Mouse (Mus musculus) forebrain, embryonic 14.5 days (tissue): Measurements from ENCODE around the gene Mical1. TPM values are rescaled to one million over a fixed set of nuclear protein-coding genes. Genes with fewer than 3 reads are reported as not detected.

ENCODE experiments used
- ATAC-seq: fragments of 200-750 bp; cut with Nextera tagmentation; 2 replicates; pipeline ENCODE4 v1.8.0; 2017; ENCODE audit warnings: mild to moderate bottlenecking, moderate library complexity
- DNase-seq: peaks from one replicate; pipeline ENCODE4 v3.0.0-alpha.2; 2015; ENCODE audit warnings: low spot score
- H3K27ac ChIP-seq: fragments of 300-500 bp; sonication (generic); 2 replicates; pipeline ENCODE4 v1.5.1; 2014; ENCODE audit warnings: low read depth, mild to moderate bottlenecking, control low read depth, low read length, moderate library complexity
- H3K27me3 ChIP-seq: fragments of 300-500 bp; sonication (generic); replicated peaks from 2 replicates; pipeline ENCODE4 v1.6.1; 2014; ENCODE audit warnings: low read length, control low read depth, mixed read lengths; ENCODE audit not compliant: control insufficient read depth, insufficient read depth
- H3K36me3 ChIP-seq: fragments of 300-500 bp; sonication (generic); 2 replicates; pipeline ENCODE4 v1.6.1; 2014; ENCODE audit warnings: low read length, control low read depth; ENCODE audit not compliant: control insufficient read depth, insufficient read depth
- H3K4me1 ChIP-seq: fragments of 300-500 bp; sonication (generic); 2 replicates; pipeline ENCODE4 v1.6.1; 2014; ENCODE audit warnings: antibody characterized with exemption, low read length, control low read depth; ENCODE audit not compliant: control insufficient read depth, insufficient read depth
- H3K4me2 ChIP-seq: fragments of 300-500 bp; sonication (generic); 2 replicates; pipeline ENCODE4 v1.6.1; 2014; ENCODE audit warnings: mild to moderate bottlenecking, control low read depth, low read length
- H3K4me3 ChIP-seq: fragments of 300-500 bp; sonication (generic); 2 replicates; pipeline ENCODE4 v1.5.1; 2014; ENCODE audit warnings: low read depth, low read length, control low read depth
- H3K9ac ChIP-seq: fragments of 300-500 bp; sonication (generic); 2 replicates; pipeline ENCODE4 v1.6.1; 2014; ENCODE audit warnings: mild to moderate bottlenecking, low read length, control low read depth, moderate library complexity
- H3K9me3 ChIP-seq: fragments of 300-500 bp; sonication (generic); replicated peaks from 2 replicates; pipeline ENCODE4 v1.6.1; 2016; ENCODE audit warnings: low read length, control low read depth, mixed read lengths; ENCODE audit not compliant: control insufficient read depth
- WGBS: fragments of 180-500 bp; shearing (Covaris S2); extraction: QIAGEN DNeasy Blood & Tissue Kit; methylation state at CpG from one replicate; pipeline ENCODE4 v1.1.7; 2014; 5-methylcytosine and 5-hydroxymethylcytosine counted together
- polyA plus RNA-seq: library from polyadenylated mRNA; unstranded; fragments of >200 nt; fragmentation: Nextera tagmentation; extraction: Ambion mirVana; gene quantifications from 2 replicates; pipeline ENCODE4 v1.2.1, GENCODE M21; 2014

Mical1 gene
- polyA plus RNA-seq, result 24.9 and 30.5 TPM in 2 replicates

GRCm38 (mm10) chr10:41476171-41477017 is at the start of gene Mical1:
Gene Mical1, plus strand, starts transcription at chr10:41476314.
- ATAC-seq (peak; percentile 75), DNase-seq (peak; percentile 65)
- 0 out of 2 replicates have a peak, but pooled peaks cover 4% of the 10 kb centered on the region for H3K36me3 ChIP-seq
- no peaks in the 10 kb centered on the region for H3K9me3 ChIP-seq
- peak within 1 kb of the TSS; percentile 84 for H3K27ac ChIP-seq
- H3K4me2 ChIP-seq, result peak within 1 kb of the TSS; percentile 72
- H3K4me3 ChIP-seq, result peak within 1 kb of the TSS; percentile 58
- H3K9ac ChIP-seq, result peak within 1 kb of the TSS; percentile 79
- WGBS, result under 1% methylated on average over 34 of the region's 35 CpGs
- H3K4me1 ChIP-seq, result peaks cover 13% of the 10 kb centered on the region; the same call in 1 of the 2 replicates
- H3K27me3 ChIP-seq, result no peaks in the 10 kb centered on the region

- no peaks in the 10 kb centered on the region for H3K4me1 ChIP-seq
- no peak overlapping the region for H3K4me3 ChIP-seq
- no peaks in the 10 kb centered on the region for H3K9me3 ChIP-seq
- H3K9ac ChIP-seq, result no peak overlapping the region
- H3K4me2 ChIP-seq, result no peak overlapping the region
- DNase-seq, result no peak
- H3K36me3 ChIP-seq, result no peaks in the 10 kb centered on the region
- 51% methylated on average over 6 of the region's 6 CpGs for WGBS
- H3K27ac ChIP-seq, result no peak overlapping the region
- no peaks in the 10 kb centered on the region for H3K27me3 ChIP-seq
- no peak for ATAC-seq
Measured at GRCm38 (mm10) chr10:41426368-41426767, 49.7 kb upstream of the Mical1 start.

GRCm38 (mm10) chr10:41434624-41435023 is 41.5 kb upstream of the Mical1 start:
- peak; percentile 67 for DNase-seq
- no peak overlapping the region for H3K27ac ChIP-seq
- no peak overlapping the region for H3K9ac ChIP-seq
- 29% methylated on average over 4 of the region's 4 CpGs for WGBS
- H3K4me3 ChIP-seq, result no peak overlapping the region
- H3K4me2 ChIP-seq, result no peak overlapping the region
- no peaks in the 10 kb centered on the region for H3K27me3 ChIP-seq
- H3K36me3 ChIP-seq, result no peaks in the 10 kb centered on the region
- no peaks in the 10 kb centered on the region for H3K9me3 ChIP-seq
- H3K4me1 ChIP-seq, result no peaks in the 10 kb centered on the region
- peak; percentile 57; the same call in 1 of the 2 replicates for ATAC-seq

DNA sequence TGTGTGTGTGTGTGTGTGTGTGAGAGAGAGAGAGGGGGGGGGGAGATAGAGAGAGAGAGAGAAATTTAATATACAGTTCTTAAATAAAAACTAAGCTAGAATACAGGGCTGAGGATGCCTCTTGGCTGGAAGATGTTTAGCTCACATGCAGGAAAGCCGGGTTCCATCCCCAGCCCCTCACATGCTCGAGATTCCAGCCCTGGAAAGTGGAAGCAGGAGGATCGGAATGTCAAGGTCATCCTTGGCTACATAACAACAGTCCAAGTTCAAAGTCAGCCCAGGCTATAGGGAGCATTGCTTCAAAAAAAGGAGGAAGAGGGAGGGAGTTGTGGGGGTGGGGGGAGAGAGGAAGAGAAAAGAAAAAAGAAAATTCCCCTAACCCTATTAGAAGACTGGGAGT is 41.0 kb upstream of the Mical1 start:
- ATAC-seq (no peak), DNase-seq (no peak)
- Histone ChIP-seq H3K9me3 (no peaks in the 10 kb centered on the region), H3K4me2 (no peak overlapping the region), H3K27ac (no peak overlapping the region), H3K9ac (no peak overlapping the region), H3K27me3 (no peaks in the 10 kb centered on the region), H3K4me1 (no peaks in the 10 kb centered on the region), H3K4me3 (no peak overlapping the region), H3K36me3 (no peaks in the 10 kb centered on the region)
- 50% methylated on average over 3 of the region's 3 CpGs for WGBS

- Histone ChIP-seq H3K27me3 (no peaks in the 10 kb centered on the region), H3K4me2 (no peak overlapping the region), H3K9me3 (no peaks in the 10 kb centered on the region), H3K27ac (no peak overlapping the region), H3K9ac (no peak overlapping the region), H3K4me3 (no peak overlapping the region), H3K4me1 (peaks cover 9% of the 10 kb centered on the region), H3K36me3 (peaks cover 11% of the 10 kb centered on the region; the same call in 1 of the 2 replicates)
- 83% methylated on average over 1 of the region's 1 CpGs for WGBS
- DNase-seq, result no peak
- ATAC-seq, result no peak
Measured at GRCm38 (mm10) chr10:41448216-41448615, 27.9 kb upstream of the Mical1 start.

DNA sequence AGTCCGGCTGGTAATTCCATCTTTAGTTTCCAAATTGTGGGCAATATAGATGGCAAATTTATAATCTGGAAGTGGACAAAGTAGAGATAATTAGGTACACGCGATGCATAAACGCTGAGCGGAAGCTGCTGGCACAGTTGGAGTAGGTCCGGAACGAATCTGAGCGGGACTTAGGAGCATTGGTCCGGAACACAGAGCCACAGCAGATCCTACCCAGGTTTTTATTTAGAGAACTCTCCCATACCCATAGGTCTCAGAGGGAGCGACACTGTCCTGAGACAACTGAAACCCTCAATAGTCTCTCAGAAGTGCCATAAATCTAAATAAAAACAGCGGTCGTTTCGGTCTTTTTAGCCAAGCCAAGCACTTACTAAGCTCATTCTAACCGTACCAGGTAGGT is 26.4 kb upstream of the Mical1 start:
- peaks cover 9% of the 10 kb centered on the region for H3K4me1 ChIP-seq
- 14% methylated on average over 14 of the region's 14 CpGs for WGBS
- no peaks in the 10 kb centered on the region for H3K9me3 ChIP-seq
- peak overlapping the region; percentile 81 for H3K9ac ChIP-seq
- peak overlapping the region; percentile 59 for H3K4me2 ChIP-seq
- H3K27ac ChIP-seq, result 0 out of 2 replicates have a peak overlapping the region, but pooled peaks have one; percentile 64
- peak overlapping the region; percentile 93 for H3K4me3 ChIP-seq
- no peaks in the 10 kb centered on the region for H3K27me3 ChIP-seq
- DNase-seq (peak; percentile 33), ATAC-seq (peak; percentile 67)
- H3K36me3 ChIP-seq, result peaks cover 23% of the 10 kb centered on the region

DNA sequence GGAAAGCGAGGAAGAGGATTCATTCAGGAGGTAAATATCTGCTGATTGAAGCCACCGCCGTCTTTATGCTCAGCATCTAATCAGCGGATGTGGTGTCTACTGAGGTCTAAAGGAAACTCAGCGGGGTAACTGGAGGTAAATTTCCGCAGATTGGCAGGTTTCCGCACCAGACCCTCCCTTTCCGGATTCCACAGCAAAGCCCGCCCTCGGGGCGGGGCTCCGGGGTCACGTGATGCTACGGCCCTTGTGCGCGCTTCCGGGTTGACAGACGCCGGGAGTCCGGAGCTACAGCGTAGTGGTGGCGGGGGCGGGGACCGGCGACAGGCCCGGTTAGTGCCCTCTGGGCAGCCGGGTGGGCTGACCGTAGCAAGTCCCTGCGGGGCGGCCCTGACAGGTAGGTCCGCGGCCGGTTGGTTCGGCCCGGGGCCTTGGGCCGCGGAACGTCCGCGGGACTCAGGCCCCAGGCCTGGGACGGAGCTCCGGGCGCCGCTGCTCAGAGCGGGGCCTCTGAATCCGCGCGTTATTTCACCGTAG is 25.9 kb upstream of the Mical1 start, which contains the start of gene Zbtb24:
Gene Zbtb24, plus strand, starts transcription at position 247 of the 534 bp plus-strand sequence.
- Histone ChIP-seq H3K27ac (peak within 1 kb of the TSS; percentile 64; the same call in 1 of the 2 replicates), H3K9ac (peak within 1 kb of the TSS; percentile 81), H3K27me3 (no peaks in the 10 kb centered on the region), H3K4me3 (peak within 1 kb of the TSS; percentile 93), H3K4me2 (peak within 1 kb of the TSS; percentile 59), H3K36me3 (peaks cover 27% of the 10 kb centered on the region), H3K9me3 (no peaks in the 10 kb centered on the region), H3K4me1 (peaks cover 9% of the 10 kb centered on the region)
- ATAC-seq, result peak; percentile 97
- peak; percentile 98 for DNase-seq
- WGBS, result under 1% methylated on average over 49 of the region's 49 CpGs

- H3K4me2 ChIP-seq, result peak overlapping the region; percentile 59
- peak overlapping the region; percentile 81 for H3K9ac ChIP-seq
- peaks cover 33% of the 10 kb centered on the region for H3K36me3 ChIP-seq
- peak overlapping the region; percentile 93 for H3K4me3 ChIP-seq
- no peak overlapping the region for H3K27ac ChIP-seq
- H3K27me3 ChIP-seq, result no peaks in the 10 kb centered on the region
- 56% methylated on average over 18 of the region's 18 CpGs for WGBS
- DNase-seq (no peak), ATAC-seq (peak; percentile 1; the same call in 1 of the 2 replicates)
- peaks cover 9% of the 10 kb centered on the region for H3K4me1 ChIP-seq
- H3K9me3 ChIP-seq, result no peaks in the 10 kb centered on the region
Measured at GRCm38 (mm10) chr10:41450780-41451522, 25.2 kb upstream of the Mical1 start.
